Mouse (Mus musculus) gastrocnemius, postnatal 10 days (tissue): Measurements from ENCODE around the gene Grid1. TPM values are rescaled to one million over a fixed set of nuclear protein-coding genes. Genes with fewer than 3 reads are reported as not detected.

Experiments used
- DNase-seq: peaks from one replicate; pipeline ENCODE4 v3.0.0; 2021; ENCODE audit warnings: mixed read lengths
- total RNA-seq, 2 experiments: library from RNA; stranded (reverse); gene quantifications; 2 replicates each; pipeline ENCODE4 v1.2.3; 2021

Gene Grid1
- total RNA-seq, 2 experiments from 2014 or later, result 0.23 to 0.32 TPM

- DNase-seq, result no peak
Observed at GRCm38 (mm10) chr14:34917111-34917510, 97.2 kb downstream of the Grid1 start.

GRCm38 (mm10) chr14:34919221-34919620 lies 99.3 kb downstream of the Grid1 start:
- DNase-seq, result no peak

- DNase-seq, result no peak
Observed at GRCm38 (mm10) chr14:34921265-34921664, 101.4 kb downstream of the Grid1 start.

DNA sequence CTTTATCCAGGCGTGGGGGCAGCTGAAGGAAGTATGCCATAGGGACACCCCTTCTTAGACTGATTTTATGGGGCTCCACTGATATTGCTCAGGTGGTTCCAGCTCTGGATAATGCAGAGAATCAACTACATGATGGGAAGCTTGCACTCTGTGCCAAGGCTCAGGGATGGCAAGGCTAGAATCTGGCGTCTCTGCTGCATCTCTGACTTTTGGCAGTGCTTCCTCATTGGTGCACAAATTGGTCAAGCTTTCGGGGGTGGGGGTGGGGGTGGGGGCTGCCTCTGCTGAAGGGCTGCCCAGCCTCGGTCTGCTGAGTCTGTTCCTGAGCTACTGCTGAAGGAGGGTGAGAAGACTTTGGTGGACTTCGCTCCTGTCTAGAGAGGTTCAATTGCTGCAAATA lies 105.1 kb downstream of the Grid1 start:
- DNase-seq, result no peak

GRCm38 (mm10) chr14:34930040-34930719 lies 110.3 kb downstream of the Grid1 start:
- DNase-seq, result no peak

GRCm38 (mm10) chr14:34933197-34933596 lies 113.3 kb downstream of the Grid1 start:
- no peak for DNase-seq

- DNase-seq, result no peak
Observed at GRCm38 (mm10) chr14:34936192-34936770, 116.4 kb downstream of the Grid1 start.

DNA sequence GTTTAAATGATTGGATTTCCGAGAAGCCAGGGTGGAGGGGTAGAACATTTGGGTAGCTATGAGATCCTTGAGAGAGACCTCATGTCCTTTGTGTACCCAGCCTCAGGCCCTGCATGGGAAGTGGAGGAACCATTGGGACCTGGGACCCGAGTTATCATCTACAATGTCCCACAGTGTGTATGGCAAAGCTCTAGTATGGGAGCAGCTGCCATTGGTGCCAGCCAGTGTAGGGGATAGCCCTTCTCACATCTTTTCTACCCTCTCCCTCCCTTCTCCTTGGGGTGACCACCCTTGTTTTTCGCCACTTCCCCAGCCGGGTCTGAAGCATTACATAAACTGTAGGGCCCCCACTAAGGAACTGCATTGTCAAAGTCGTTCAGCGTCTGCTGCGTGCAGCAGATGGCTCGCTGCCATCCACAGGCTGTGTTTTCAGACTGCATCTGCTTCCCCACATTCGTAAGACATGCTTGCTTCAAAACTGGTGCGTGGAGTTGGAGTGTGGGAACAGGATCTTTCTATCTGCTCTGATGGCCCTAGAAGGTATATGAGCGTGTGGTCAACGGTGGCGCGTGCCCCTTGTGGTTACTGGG lies 124.6 kb downstream of the Grid1 start:
- no peak for DNase-seq

DNA sequence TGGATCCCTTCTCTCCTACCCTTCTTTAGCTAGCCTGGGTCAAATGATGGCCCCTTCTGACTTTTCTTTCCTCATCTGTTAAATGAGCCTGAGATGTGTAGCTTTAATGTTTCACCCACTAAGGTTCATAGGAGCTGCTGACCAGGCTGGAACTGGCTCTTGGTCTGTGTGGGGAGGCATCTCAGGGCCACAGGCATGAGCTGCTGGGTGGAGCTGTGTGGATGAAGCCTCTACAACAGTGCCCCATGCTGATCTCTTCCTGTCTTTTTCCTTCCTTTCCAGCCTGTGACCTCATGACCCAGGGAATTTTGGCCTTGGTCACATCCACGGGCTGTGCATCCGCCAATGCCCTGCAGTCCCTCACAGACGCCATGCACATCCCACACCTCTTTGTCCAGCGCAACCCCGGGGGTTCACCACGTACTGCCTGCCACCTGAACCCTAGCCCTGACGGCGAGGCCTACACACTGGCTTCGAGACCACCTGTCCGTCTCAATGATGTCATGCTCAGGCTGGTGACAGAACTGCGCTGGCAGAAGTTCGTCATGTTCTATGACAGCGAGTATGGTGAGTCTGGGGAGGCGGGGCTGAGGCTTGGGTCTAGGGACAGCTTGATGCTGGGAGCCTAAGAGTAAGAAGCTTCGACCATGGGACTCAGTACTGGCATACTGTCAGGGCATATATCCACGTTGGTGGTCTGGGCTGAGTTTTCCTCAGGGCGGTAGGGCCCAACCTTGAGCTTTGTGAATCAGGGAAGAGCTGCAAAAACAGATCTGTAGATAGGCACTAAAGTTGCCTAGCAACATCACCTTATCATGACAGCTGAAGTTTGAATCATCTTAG lies 125.8 kb downstream of the Grid1 start:
- no peak for DNase-seq

GRCm38 (mm10) chr14:34946314-34946583 lies 126.3 kb downstream of the Grid1 start:
- DNase-seq, result no peak

GRCm38 (mm10) chr14:34948249-34948648 lies 128.3 kb downstream of the Grid1 start:
- no peak for DNase-seq

DNA sequence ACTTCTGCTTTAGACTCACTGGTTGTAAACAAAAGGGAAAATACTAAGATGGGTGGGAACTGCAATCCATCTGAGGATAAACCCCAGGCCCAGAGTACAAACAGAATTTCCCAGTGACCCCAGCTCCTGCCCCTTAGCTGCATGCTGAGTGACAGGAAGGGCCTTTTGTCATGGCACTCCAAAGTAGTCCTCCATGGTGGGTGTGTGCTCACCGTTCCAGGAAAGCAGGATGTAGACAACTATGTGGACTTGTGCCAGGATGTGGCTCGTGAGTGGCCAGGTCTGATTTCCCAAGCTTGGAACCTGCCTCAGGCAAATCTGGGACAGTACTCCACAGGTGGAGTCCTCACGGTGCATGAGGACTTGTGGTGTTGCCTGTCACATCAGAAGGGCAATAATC lies 132.4 kb downstream of the Grid1 start:
- no peak for DNase-seq

- DNase-seq, result no peak
Observed at GRCm38 (mm10) chr14:34953566-34953965, 133.7 kb downstream of the Grid1 start.

GRCm38 (mm10) chr14:34955689-34956088 lies 135.8 kb downstream of the Grid1 start:
- no peak for DNase-seq

GRCm38 (mm10) chr14:34960227-34960626 lies 140.3 kb downstream of the Grid1 start:
- no peak for DNase-seq

DNA sequence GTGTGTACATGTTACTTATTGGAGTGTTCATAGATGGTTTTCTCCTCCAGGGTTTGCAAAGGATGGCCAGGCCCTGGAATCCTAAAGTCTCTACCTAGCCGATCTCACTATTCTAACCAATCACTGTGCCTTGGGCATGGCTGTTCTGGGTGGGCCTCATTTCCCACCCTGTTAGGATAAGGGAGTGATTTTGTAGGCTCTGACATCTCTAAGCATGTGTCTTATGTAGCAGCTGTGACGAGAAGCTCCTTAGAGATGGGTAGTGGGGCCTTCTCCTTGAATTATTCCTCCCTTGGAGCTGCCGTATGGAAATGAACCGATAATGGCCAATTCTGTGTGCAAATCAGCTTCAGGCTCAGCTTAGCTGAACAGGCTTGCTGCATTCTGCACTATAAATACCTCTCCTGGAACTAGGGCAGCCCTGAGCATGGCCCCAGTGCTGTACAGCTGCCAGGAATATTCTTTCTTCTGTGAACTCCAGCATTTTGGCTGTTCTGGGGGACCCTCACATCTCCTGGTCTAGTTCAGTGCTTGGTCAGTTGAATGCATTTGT lies 143.8 kb downstream of the Grid1 start:
- no peak for DNase-seq

DNA sequence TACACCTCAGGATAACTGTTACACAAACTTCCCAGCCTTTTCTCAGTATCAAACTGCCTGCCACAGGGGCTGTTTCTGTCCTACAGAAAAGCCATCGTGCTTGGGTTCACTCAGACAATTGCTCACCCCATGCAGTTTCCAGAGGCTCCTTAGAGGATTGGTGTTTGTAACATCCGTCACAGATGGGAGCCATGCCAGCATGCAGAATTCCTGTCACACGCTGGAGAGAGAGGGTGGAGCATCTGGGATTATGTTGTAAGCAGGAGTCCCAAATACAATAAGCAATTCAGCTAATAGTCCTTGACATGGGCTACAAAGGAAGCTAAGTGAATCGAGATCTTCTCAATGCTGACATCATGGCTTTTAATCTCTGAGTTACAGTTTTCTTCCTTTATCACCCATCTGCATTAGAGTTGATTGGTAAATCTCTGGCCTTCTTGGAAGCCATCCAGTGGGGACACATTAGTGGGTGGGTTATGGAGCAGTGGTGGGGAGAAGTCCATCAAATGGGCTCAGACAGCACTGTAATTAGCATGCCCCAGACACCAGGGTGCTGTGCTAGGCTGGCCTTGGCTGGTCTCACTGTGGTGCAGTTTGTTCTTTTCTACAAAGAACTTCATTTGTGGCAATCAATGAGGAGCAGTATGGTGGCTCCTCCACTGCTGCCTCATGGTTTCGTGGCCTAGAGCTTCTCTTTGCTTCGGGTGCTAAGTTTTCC lies 149.4 kb downstream of the Grid1 start:
- DNase-seq, result no peak

- no peak for DNase-seq
Observed at GRCm38 (mm10) chr14:34972930-34973329, 153.0 kb downstream of the Grid1 start.

DNA sequence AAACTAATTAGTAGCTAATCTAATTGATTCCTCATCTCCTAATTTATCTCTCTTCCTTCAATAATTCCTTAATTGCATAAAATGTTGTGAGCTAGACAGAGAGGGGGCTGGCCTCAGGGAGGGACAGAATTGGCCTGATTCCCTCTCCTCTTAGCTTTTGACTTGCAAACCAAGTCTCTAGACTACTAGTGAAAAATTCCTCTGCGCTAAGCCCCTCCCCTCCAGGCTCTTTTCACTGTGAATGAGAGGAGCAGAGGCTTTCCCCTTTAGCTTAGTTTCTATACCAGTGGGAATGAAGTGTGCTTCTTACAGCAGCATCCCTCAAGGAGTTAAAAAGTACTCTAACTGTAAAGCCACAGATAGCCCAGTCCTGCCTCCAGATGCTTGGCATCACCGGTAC lies 160.8 kb downstream of the Grid1 start:
- no peak for DNase-seq

DNA sequence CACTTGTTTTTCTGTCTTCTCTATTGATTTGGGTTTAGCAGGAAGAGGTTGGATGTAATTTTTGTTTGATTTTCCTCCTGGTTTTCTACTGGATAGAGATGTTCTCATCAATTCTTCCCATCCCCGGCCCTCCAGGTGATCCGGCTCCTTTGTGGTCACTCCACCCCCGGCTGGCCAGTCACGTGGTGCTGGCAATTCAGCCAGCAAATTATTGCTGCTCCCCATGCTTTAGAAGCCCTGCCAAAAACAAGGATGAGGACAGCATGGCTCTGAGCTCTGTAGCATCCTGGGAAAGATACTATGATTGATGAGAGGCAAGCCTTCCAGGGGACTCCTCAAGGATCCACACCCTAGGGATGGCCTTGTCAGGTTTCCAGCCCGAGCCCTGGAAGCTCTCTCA lies 169.2 kb downstream of the Grid1 start:
- DNase-seq, result no peak

GRCm38 (mm10) chr14:35006736-35007135 lies 186.8 kb downstream of the Grid1 start:
- no peak for DNase-seq

DNA sequence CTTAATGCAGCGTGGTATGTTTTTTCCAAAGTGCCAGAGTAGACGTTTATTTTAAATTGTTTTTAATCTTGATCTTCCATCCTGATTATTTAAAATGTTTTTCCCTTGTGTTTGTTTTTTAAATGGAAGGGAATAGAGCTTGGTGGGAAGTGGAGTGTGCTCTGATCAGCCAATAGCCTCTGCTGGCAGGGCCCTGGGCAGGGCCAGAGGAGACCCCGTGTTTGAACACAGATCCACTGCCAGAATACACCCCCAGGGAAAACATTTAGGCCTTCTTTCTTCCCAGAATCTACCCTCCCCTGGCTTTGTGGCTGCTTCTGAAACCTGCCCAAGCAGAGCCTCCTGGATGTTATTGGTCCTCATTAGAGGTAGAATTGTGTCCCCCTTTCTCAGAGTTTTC lies 188.8 kb downstream of the Grid1 start:
- DNase-seq, result no peak
